ENCODE assay signal across 18 mouse cellular contexts in the genomic region with DNA sequence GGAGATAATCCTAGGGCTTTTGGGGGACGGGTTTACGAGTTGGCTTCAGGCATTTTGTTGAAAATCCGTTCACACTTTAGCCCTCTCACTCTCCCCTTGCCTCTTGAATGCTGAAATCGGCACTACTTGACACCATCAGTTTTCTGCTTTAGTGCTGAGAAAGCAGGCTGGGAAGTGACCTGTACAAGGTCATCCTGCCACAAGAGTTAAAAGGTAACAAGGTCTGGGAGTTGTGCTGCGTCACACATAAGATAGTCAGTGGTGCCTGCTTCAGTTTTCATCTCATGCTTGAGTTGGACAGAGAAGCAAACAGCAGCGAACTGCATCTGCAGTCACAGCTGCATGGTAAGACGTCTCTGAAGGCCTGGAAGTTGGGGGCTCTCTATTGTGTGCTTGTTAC. TPM values are rescaled to one million over a fixed set of nuclear protein-coding genes. Genes with fewer than 3 reads are reported as not detected.
DNase-seq lines count a peak whose midpoint lies in the region; ATAC-seq and TF ChIP-seq lines count a peak whose summit lies in the region.
"Had no signal": no experiment of that assay in that cellular context is flagged by ENCODE, and none has a peak within 500 bp of the region (broad histone marks: within the 10 kb centered on the region; RNA-seq: fewer than 3 reads in every experiment).

No protein-coding gene starts in this region.

- no peak for ATAC-seq in lung, embryonic 15.5 days (ENCODE audit: borderline replicate concordance, extremely low read depth, low FRiP score, low TSS enrichment)
- ATAC-seq in liver, postnatal 0 days = no peak
- ATAC-seq: intestine, postnatal 0 days had no signal

- TF ChIP-seq CTCF in liver, postnatal 0 days (IDR thresholded peaks at IDR 0.05; ENCODE audit: low read depth) = no peak

- intact Hi-C loops in heart, postnatal 25 days (cut with DNase I) = no loop called here

- DNase-seq in heart, adult 11 months = peak; percentile 68
- no peak for DNase-seq in heart, postnatal 25 days (ENCODE audit: low spot score)
- peak; percentile 38 for DNase-seq in kidney, adult 18-20 months
- no peak for DNase-seq in kidney, postnatal 14 days
- no peak for DNase-seq in lung, postnatal 4 days
- DNase-seq in liver, postnatal 0 days = no peak
- no peak for DNase-seq in adrenal gland, postnatal 36 days
- DNase-seq: cerebellum, adult 11-12 months; gastrocnemius, postnatal 25 days; layer of hippocampus, postnatal 36 days; lung, adult 2 months; right cerebral cortex, postnatal 25 days had no signal

- H3K9ac ChIP-seq in lung, embryonic 15.5 days = no peak overlapping the region
- H3K9ac ChIP-seq in liver, postnatal 0 days (replicated peaks) = no peak overlapping the region
- H3K9ac ChIP-seq: embryonic facial prominence, embryonic 12.5 days; hindbrain, embryonic 13.5 days; neural tube, embryonic 13.5 days had no signal

- H3K27me3 ChIP-seq in lung, embryonic 15.5 days = no peaks in the 10 kb centered on the region
- H3K27me3 ChIP-seq in liver, postnatal 0 days (ENCODE audit: insufficient read depth, low read length) = no peaks in the 10 kb centered on the region
- H3K27me3 ChIP-seq: embryonic facial prominence, embryonic 12.5 days; hindbrain, embryonic 13.5 days; neural tube, embryonic 13.5 days had no signal

- no peak for TF ChIP-seq EP300 in liver, postnatal 0 days (IDR thresholded peaks at IDR 0.05; ENCODE audit: low read depth)

- WGBS in lung, embryonic 15.5 days = 71% methylated on average over 7 of the region's 7 CpGs
- 74% methylated on average over 7 of the region's 7 CpGs for WGBS in liver, postnatal 0 days (ENCODE audit: insufficient replicate concordance)

- H3K4me2 ChIP-seq in lung, embryonic 15.5 days = no peak overlapping the region
- H3K4me2 ChIP-seq in liver, postnatal 0 days (ENCODE audit: low read depth, low read length) = no peak overlapping the region
- H3K4me2 ChIP-seq: embryonic facial prominence, embryonic 12.5 days; hindbrain, embryonic 13.5 days; neural tube, embryonic 13.5 days had no signal

- H3K36me3 ChIP-seq in lung, embryonic 15.5 days = no peaks in the 10 kb centered on the region
- H3K36me3 ChIP-seq in liver, postnatal 0 days (replicated peaks; ENCODE audit: insufficient read depth, low read length) = peaks cover 2% of the 10 kb centered on the region
- H3K36me3 ChIP-seq: hindbrain, embryonic 13.5 days; neural tube, embryonic 13.5 days had no signal

- H3K9me3 ChIP-seq in lung, embryonic 15.5 days = no peaks in the 10 kb centered on the region
- H3K9me3 ChIP-seq in liver, postnatal 0 days (ENCODE audit: low read length) = no peaks in the 10 kb centered on the region
- H3K9me3 ChIP-seq: embryonic facial prominence, embryonic 12.5 days; hindbrain, embryonic 13.5 days; limb, embryonic 10.5 days; neural tube, embryonic 13.5 days had no signal

- H3K4me3 ChIP-seq in lung, embryonic 15.5 days = no peak overlapping the region
- no peak overlapping the region for H3K4me3 ChIP-seq in liver, postnatal 0 days (ENCODE audit: low read depth, low read length)
- H3K4me3 ChIP-seq: embryonic facial prominence, embryonic 12.5 days; hindbrain, embryonic 13.5 days; limb, embryonic 10.5 days; neural tube, embryonic 13.5 days had no signal

- H3K27ac ChIP-seq in lung, embryonic 15.5 days = peak overlapping the region; percentile 36; the same call in 1 of the 2 replicates
- peak overlapping the region; percentile 25; the same call in 1 of the 2 replicates for H3K27ac ChIP-seq in liver, postnatal 0 days (ENCODE audit: low read depth)
- H3K27ac ChIP-seq: embryonic facial prominence, embryonic 12.5 days; hindbrain, embryonic 13.5 days; limb, embryonic 10.5 days; neural tube, embryonic 13.5 days had no signal

- H3K4me1 ChIP-seq in lung, embryonic 15.5 days = peaks cover 17% of the 10 kb centered on the region
- H3K4me1 ChIP-seq in liver, postnatal 0 days (ENCODE audit: insufficient read depth) = peaks cover 25% of the 10 kb centered on the region

RNA-seq across cellular contexts. Expression of a gene that starts 57.5 kb away (rescaled TPM):
- total RNA-seq in heart, postnatal 25 days (2021) = 10 to 100 TPM; 50.2 to 53.3 TPM
- 106 and 109 TPM in 2 replicates for polyA plus RNA-seq in lung, embryonic 15.5 days (2015; fragmentation: Nextera tagmentation; extraction: Ambion mirVana)
- polyA plus RNA-seq in liver, postnatal 0 days (2015; fragmentation: Nextera tagmentation; extraction: Ambion mirVana) = 17.5 and 21.4 TPM in 2 replicates
- 10 to 100 TPM; 36.6 to 52.5 TPM for total RNA-seq in adrenal gland, postnatal 36 days (2021)

Comparison
In these comparisons a context has a peak if more than half of its experiments do, and no peak if none do; other contexts are left out.
1. DNase-seq: peak in heart, adult 11 months (single experiment) and kidney, adult 18-20 months (single experiment); none in heart, postnatal 25 days (single experiment), kidney, postnatal 14 days (single experiment), lung, postnatal 4 days (0 of 2), liver, postnatal 0 days (single experiment) and adrenal gland, postnatal 36 days (0 of 2).